Mouse (Mus musculus) cerebellum, adult 2 months (tissue): ENCODE results near the gene Lrrc40.

Experiments
- CTCF ChIP-seq: fragments of 200-500 bp; IDR thresholded peaks from 2 replicates; pipeline ENCODE4 v1.5.1; 2011; ENCODE audit warnings: low read depth, mild to moderate bottlenecking, control low read depth, low read length, moderate library complexity, borderline replicate concordance; ENCODE audit not compliant: insufficient read depth
- POLR2A ChIP-seq: fragments of 200-500 bp; IDR thresholded peaks from 2 replicates; pipeline ENCODE4 v1.6.1; 2011; ENCODE audit warnings: low read length, control low read depth, borderline replicate concordance; ENCODE audit not compliant: insufficient read depth

GRCm38 (mm10) chr3:158061811-158062523 lies 25.5 kb downstream of the Lrrc40 start:
- TF ChIP-seq CTCF (no peak), POLR2A (no peak)
